Mouse (Mus musculus): ENCODE results near the gene Msn.

DNA sequence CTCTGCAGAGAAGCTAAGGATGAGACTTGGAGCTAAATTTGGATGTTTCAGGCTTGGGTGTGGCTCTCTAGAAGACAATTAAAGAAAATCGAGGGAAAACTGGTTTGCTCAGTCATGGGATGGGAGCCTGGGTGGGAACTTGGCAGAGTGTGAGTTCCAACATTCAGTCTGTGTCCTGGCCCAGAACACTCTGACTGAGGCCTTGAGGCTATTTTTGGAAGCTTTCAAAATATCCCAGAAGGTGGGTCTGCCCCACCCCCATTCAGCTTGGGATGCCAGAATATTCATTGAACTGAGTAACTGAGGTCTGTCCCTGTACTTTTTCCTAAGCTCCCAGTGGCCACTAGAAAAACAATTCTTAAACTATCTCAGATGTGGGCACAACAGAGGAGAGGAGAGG lies 43.0 kb upstream of the Msn start:
- TF ChIP-seq POLR2A (IDR thresholded peaks at IDR 0.05; ENCODE audit: insufficient read length, low read depth), result no peak
- no peak for TF ChIP-seq MYOG (IDR thresholded peaks at IDR 0.05; ENCODE audit: control insufficient read depth in 1 of 3, insufficient read depth in 1 of 3, insufficient read length in 2 of 3, low read depth in 2 of 3)
- TF ChIP-seq POLR2AphosphoS2 (IDR thresholded peaks at IDR 0.05; ENCODE audit: insufficient read length, low read depth), result no peak
- TF ChIP-seq TCF12 (IDR thresholded peaks at IDR 0.05; ENCODE audit: insufficient read depth, poor library complexity, severe bottlenecking), result no peak
- no peak for TF ChIP-seq E2F4 (IDR thresholded peaks at IDR 0.05; ENCODE audit: insufficient read depth)
- TF ChIP-seq MAX (IDR thresholded peaks at IDR 0.05; ENCODE audit: low read depth), result no peak
